Mouse (Mus musculus) layer of hippocampus, postnatal 36 days (tissue): ENCODE data around the gene Ap3s2. TPM values are rescaled to one million over a fixed set of nuclear protein-coding genes. Genes with fewer than 3 reads are reported as not detected.

Source experiments
- DNase-seq, 2 experiments: peaks; one replicate each; pipeline ENCODE4 v3.0.0; 2022
- total RNA-seq, 2 experiments: library from RNA; stranded (reverse); gene quantifications; 2 replicates each; pipeline ENCODE4 v1.2.3; 2021

Ap3s2 gene
- total RNA-seq, 2 experiments from 2014 or later = 47.4 to 49.6 TPM

DNA sequence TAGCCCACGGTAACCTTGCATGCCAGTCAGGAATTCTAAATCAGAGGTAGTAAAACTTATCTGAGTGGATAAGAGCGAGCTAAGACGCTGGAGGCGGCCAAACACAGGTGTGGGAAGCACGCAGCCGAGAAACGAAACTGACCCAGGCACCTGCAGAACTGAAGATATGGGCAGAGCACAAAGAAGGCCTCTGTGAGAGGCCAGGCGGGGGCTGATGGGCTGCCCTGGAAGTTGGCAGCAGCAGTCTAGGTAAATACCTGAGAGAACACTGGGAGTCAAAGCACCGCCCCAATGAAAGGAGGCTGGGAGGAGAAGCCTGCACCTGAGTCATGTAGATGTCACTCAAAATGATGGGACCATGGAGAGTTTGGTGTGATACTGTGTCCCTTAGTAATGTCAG, 31.8 kb downstream of the Ap3s2 start:
- DNase-seq = no peak

DNA sequence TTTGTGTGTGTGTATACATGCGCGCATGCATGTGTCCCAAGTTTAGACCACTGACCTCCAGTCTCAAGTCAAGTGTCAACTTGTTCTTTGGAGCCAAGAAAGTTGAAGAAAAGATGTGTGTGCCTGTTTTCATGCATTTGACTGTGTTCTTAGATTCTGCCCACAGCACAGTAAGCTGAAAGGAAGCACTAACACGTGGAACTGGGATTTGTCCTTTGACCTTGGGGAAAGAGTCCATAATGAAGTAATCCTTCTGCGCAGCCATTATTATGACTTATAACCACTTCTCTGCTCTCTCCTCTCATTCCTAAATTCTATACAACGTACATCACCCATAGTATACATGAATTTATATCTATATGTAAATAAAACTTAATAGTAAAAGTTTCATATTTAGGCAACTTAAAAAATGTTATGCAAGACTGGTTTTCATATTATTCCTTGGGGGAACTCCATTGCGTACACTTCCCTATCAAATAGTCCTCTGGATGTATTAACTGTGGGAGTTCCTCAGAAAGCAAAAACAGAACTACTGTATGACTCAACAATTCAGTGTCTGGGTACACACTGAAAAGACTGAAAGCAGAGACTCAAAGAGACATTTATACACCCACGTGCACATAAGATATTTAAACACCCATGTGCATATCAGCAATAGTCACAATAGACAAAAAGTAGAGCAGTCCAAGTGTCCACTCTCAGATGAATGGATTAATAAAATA, 36.7 kb downstream of the Ap3s2 start:
- DNase-seq = no peak

DNA sequence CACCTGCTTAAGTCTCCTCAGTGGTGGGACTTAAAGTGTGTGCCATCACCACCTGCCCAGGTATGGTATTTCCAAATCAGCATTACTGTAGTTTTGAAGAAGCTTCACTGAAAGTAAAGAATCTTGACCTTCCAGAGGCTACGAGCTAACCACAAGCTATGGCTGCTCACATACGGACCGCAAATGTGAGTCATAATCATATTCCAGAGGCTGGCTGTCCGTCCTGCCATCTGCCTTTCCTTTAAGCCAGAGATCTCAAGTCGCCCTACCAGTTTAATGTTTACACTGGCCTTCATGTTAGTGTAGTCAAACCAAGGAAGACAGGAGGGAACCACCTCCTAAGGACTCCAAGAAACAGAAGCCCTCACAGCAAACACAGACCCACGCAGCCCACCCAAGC, 38.5 kb downstream of the Ap3s2 start:
- DNase-seq = no peak

DNA sequence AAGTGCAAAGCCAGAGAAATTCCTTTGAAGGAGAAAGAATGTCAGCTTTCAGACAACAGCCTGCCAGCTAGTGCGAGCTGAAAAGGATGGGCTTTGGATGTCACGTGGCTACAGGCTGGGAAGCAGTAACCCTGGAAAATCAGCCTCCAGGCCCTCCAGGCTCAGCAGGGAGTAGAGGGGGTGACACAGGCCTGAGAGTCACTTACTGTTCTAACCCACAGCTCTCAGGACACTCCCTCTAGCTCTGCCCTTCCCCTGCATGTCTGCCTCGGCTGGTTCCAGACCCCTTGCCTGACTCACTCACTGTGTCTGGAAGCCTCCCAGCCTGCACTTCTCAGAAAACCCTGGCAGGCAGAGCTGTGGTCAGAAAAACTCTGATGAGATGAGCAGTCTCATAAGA, 39.5 kb downstream of the Ap3s2 start:
- DNase-seq = no peak

DNA sequence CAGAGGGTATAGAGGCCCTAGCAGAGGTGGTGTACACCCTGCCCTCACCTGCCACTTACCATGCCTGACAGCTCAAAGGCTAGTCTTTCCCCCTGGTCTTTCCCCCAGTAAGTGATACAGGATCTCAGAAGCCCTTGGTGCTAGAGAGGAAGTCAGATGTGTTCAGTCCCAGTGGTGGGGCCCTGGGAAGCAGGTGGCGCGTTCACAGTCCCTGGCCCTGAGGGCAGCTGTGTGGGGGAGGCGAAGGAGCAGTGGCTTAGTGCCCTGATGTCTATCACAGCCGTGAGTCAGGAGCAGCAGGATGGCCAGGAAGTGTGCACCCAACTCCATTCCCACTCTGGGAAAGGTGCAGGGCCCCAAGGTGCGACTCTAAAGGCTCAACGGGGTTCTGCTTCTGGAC, 40.4 kb downstream of the Ap3s2 start:
- DNase-seq = no peak

DNA sequence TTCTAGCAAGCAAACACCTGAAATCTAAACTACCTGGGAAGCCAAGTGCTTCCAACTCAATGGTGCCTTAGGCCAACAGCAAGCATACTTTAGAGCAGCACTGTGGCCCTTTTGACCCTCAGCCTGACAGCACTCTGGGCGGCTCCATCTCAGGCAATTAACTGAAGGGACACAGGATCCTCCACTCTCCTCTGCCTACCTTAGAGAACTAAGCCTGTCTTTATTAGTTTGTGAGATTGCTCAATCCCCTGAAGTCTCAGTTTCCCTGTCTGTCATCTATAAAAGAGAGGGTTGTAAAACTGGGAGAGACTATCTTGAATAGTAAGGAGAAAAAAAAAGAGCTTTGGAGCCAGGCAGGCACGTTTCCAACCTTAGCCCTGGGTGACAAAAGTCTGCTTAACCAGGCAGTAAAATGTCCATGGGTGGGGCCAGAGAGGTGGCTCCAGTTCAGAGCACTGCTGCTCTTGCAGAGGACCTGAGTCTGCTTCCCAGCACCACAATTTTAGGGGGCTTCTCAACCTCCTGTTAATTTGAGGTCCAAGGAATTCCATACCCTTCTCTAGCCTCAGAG, 41.9 kb downstream of the Ap3s2 start:
- no peak for DNase-seq

DNA sequence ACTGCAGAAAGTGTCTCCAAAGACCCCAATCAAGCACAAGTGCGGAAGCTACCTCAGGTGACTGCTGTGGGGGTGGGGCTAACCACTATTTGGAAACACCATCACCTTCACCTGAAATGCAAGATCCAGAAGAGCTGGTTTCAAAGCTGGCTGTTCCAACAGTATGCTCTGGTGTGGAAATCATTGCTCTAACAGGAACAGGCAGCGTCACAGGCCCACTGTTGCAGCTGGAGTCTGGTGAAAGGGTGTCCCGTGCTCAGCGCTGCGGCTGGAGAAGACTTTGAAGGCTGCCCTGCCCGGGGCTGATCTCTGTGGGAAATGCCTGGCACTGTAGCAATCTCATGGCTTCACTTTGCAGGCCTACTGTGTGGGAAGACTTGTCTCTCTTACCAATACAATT, 47.0 kb downstream of the Ap3s2 start:
- no peak for DNase-seq

DNA sequence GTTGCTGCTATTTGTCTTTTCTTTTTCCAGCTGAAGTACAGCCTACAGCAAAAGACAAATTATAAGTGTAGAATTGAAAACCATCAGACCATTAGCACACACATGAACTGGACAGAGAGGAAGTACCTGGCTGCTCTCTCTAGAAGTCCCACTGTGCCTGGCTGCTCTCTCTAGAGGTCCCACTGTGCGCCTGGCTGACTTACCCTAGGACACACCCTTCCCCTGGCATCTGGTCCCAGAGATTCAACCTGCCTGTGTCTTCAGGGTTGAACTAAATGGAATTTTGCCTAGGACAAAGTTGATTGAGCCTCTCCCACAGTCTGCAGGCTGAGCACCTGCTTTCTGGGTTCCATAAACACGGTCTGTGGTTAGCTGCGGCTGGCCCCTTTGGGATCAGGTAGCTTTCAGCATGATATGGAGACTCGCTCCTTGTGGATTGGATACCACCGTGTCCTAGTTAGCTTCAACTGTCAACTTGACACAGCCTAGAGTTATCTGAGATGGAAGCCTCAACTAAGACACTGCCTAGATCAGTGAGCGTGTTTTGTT, 48.6 kb downstream of the Ap3s2 start:
- DNase-seq = no peak

DNA sequence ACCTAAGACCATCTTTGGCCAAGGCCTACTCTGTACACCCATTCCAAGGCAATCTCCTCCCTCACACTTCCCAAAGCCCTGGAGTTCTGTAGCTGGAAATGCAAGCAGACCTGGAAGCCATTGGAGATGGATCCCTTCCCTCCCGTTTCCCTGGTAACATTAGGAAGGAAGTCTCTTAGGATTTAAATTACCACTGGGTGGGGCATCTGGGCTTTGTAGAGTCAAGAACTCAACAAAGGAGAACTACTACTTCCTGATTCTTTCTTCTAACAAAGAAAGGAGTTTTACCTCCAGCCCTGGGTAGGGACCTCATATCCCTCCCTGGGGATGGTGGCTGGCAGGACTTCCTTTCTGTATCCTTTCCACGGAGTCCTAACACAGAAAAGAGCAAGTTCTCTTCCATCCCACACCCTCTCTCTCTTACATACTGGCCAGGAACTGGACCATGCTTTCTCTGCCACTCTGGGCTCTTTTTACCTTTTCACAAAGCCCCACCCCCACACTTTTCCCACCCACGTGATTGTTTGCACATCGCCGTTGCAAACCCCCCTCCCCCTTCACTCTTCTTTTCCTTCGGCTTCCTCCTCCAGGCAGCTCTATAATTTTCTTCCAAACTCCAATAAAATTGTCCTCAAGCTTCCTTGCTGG, 51.3 kb downstream of the Ap3s2 start:
- DNase-seq = no peak

DNA sequence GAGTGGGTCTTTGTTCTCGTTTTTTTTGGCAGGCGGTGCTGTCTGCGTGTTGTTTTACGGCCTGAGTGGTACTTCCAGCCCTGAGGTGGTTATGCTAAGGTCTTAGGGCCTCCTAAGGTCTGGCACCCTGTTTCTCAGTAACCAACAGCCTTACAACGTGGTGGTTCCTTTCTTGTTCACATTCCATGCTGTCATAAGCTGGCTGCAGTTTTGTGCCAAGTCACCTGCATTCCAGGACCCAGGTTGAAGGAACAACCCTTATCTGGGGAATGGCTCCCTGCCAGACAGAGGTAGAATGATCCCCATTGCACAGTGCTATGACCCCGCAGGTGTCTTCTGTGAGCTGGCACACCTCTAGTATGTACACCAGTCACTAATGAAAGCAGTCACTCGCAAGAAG, 52.0 kb downstream of the Ap3s2 start:
- DNase-seq = no peak

DNA sequence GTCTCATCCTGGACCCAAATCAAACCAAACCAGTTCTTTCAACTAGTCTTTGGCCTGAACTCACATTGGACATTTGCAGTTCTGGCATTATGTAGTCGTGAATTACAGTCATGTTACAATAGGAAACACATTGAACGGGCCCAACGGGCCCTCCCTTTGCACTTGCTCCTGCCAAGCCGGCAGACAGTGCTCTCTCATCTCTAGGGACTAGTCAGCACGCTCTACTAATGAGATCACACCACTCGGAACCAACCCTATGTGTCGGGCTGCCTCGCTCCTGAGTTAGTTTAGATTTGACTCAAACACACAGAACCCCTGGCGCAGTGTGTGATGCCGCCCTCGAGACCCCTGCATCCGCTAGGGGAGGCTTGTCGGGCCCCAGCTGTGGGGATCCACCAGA, 52.6 kb downstream of the Ap3s2 start:
- DNase-seq = no peak

DNA sequence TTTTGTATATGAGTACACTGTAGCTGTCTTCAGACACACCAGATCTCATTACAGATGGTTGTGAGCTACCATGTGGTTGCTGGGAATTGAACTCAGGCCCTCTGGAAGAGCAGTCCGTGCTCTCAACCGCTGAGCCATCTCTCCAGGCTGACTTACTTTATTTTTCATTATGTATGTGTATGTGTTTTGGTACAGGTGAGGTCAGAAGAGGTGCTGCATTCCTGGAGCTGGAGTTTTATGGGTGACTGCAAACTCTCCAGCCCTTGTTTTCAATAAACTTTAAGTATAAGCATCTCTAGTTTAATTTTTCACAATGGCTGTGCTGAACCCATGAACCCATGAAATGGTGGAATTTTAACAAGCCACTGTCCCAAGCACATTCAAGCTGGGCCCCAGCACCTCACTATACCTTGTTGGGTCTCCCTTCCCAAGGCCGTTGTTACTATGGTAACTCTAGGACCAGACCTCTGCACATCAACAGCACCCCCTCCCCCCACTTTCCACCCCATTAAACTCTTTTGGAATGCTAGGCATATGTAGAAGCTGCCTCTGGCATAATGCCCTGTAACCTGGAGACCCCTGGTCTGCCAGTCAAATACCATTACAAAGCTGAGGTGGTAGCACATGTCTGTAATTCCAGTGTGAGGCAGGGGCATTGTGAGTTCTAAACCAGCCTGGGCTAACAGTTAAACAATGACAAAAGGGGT, 54.0 kb downstream of the Ap3s2 start:
- no peak for DNase-seq

DNA sequence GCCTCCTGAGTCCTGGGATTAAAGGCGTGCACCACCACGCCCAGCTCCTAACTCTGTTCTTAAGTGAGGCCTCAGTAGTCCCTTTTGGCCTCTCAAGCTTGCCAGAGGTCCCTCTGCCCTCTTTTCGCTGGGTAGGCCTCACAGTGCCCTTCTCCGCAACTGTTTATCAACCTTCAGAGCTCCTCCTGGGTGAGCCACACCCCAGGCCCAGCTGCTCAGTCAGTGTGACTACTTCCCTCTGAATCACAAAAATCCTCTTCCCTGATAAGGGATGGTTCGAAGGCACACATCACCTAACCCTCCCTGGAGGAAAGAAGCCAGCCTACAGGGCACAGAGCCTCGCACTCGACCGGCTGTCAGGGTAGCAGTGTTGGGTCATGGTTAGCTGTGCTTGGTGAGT, 58.7 kb downstream of the Ap3s2 start:
- no peak for DNase-seq

DNA sequence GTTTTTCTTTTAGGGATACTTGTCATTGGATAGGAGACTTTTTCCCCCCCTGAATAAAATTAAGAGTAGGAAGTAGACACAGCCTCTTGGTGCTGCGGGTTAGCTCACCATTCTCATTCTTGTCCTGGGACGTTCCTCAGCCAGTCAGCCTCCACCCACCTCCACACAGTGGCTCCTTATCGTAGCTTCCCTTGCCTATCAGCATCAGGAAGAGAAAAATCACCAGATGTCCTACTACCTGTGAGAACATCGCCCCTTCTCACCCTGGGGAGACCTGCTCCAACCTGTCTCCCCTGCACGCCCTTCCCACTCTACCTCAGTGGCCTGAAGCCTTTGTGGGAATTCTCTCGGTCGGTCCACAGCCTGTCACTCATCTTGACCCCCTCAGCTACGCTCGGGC, 59.6 kb downstream of the Ap3s2 start, which contains the start of gene Anpep:
Gene Anpep (minus strand): TSS at position 249 of the 400 bp plus-strand sequence.
- no peak for DNase-seq

DNA sequence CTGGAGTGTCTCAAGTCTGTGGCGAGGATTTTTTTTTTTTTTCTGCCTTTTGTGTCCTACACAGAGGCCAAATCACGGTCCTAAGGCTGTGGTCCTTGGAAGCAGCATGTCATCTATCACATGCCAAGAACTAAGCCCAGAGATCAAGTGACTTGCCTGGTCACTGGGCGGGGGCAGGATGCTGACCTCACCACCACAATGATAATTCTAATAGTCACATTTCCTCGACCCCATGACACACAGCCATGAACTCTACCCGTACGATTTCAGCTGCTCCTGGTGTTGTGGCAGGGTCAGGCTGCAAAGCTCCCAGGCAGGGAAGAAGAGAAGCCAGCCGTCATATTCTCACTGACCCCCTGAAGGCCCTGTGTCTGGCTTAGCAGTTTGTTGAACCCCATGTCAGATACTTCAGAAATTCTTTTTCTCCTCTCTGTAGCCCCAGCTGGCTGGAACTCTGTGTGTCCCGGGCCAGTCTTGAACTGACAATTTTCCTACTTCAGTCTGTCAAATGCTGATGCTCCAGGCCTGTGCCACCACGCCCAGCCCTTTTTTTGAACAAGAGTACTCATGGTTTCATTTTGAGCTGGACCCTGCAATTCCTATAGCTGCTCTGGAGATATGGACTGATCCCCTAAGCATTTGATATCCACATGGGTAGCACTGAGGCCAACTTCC, 61.4 kb downstream of the Ap3s2 start:
- no peak for DNase-seq

DNA sequence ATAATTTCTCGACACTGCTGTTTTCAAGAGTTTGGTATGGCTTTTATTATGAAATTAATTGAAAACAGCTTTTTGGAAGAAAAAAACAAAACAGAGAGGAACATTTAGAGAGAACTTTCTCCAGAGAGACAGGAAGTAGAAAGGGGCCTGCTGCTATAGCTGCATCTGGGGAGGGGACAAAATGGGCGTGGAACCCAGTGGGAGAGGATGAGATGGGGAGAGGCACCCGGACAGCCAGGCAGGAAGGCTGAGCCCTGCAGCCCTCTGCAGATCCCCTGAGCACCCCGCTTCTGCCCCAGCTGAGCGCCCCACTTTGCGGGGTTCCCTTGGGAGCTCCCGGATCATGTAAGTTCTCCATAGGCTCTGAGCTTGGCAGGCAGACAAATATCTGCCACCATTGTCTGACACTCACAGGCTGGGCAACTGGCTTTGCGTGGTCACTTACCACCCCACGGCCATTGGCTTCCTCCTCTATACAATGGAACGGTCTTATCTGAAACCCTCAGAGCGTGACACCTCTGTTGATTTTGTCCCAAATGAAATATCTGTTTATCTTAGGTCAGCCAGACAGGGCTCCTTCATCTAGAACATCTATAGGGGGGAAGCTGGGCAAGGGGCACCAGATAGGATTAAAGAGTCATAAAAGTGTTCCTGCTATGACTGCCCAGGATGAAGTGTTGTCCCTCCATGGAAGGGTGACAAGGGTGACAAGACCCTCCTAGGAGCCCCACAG, 62.1 kb downstream of the Ap3s2 start:
- DNase-seq = no peak

DNA sequence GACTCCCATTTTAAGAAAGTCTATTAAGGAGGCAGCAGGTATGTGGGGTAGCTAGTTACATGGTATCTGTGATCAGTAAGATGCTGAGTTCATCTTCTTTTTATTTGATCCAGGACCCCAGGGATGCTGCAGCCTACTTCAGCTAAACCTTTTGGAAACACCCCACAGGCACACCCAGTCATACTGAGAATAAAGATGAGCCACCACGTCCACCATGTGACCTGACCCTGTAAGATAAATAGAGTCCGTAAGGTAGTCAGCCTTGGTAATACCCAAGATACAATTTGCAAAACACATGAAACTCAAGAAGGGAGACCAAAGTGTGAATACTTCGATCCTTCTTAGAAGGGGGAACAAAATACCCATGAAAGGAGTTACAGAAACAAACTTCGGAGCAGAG, 64.1 kb downstream of the Ap3s2 start:
- no peak for DNase-seq

DNA sequence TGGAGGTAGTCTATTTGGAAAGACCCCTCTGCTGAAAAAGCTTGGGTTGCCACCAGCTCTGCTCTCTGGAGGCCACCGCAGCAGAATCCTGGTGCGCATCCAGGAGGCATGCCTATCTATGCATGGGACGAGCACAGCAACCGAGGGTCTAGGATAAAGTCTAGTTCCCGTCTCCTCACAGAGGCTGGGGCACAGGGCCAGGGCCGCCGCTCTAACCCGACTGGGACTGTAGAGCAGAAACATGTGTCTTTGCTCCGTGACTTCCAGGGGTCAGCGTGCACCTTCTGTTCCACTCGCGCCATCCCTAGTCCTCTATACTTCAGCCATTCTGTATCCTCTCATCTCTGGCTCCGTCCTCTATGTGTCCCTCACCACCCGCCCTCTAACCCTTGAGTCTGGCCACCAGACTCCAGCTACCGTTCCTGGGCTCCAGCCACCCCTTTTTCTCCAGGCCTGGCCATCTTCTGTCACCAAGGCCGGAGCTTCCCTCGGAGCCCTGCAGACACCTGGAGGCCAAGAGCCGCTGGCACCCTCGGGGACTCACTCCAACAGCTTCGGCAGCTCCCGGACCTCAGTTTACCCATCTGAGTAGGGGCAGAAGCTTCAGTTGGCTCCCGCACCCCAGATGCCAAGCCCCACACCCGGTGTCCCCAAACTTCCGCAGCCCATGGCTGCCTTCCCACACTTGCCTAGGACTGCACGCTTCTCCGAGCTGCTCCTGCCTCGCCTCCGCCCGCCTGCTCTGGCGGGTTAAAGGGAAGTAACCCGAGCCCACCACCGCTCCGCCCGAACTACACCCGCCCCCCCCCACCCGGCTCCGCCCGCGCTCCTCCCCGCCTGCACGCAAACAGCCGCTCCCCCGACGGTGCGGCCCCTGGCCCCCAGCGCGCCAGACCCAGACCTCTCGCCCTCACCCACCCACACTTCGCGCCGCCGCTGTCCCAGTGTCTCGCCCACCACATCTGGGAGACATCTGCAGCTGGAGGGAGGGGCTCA, 72.7 kb downstream of the Ap3s2 start:
- DNase-seq = no peak

DNA sequence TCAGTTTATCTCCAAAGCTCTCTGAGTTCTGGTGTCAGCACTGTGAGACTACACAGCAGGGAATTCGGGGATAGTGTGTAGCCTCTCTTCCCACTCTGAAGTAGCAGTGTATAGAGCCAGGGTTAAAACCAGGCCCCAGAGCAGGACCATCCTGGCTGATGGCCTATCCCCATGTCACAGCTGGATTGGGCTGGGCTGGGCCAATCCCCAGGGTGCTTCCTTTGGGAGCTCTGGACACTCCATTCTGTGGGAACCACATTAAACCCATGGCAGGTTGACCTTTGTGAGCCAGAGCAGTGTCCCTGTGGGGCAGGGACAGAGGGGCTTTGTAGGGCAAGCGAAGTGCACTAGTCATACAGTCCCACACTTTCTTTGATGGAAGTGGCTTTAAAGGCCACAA, 74.1 kb downstream of the Ap3s2 start:
- no peak for DNase-seq

DNA sequence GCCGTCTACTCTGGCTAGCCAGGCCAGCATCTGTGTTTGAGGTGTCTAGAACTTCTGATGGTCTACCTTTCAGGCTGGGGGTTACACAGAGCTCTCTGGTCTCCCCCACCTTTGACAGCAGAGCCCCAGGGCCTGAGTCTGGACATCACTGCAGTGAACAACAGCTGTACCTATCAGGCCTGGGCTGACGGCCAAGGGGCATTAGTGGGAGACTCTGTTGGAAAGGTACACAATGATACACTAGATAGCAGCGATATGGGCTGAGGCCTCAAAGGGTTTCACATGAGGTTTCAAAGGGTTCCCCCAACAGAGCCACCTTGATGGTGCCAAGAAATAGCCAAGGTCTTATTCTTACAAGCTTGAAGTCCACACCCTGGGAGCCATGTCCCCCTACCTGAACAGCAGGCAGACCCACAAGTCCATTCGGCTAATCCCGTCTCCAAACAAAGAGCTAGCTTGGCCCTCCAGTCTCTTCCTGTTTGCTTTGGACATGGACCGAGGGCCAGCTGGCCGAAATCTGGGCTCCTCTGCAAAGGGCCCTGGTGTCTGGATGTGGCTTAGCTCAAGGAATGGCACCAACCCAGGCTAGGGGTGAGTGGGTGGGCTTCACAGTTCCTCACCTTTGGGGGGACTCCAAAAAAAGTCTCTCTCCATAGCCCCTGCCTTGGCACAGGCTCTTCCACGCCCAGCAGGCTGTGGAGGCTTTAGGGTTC, 76.2 kb downstream of the Ap3s2 start:
- no peak for DNase-seq
